Mouse (Mus musculus): ENCODE data around the gene Erc1. TPM values are rescaled to one million over a fixed set of nuclear protein-coding genes. Genes with fewer than 3 reads are reported as not detected.

Erc1 gene
- polyA plus RNA-seq, 1 experiment from 2014 or later, result 41.4 TPM

GRCm38 (mm10) chr6:119796291-119796690 is 51.7 kb downstream of the Erc1 start:
- Histone ChIP-seq H3K27me3 (no peaks in the 10 kb centered on the region), H3K27ac (no peak overlapping the region), H3K36me3 (peaks cover 9% of the 10 kb centered on the region), H3K4me1 (no peaks in the 10 kb centered on the region), H3K4me3 (no peak overlapping the region), H3K9me3 (replicated peaks) (no peaks in the 10 kb centered on the region), H3K9ac (no peak overlapping the region), H3K4me2 (replicated peaks) (no peak overlapping the region)
- no peak for ATAC-seq (ENCODE audit: low FRiP score)
- 96% methylated on average over 5 of the region's 5 CpGs for WGBS

- no peak for ATAC-seq (ENCODE audit: low FRiP score)
- 55% methylated on average over 2 of the region's 2 CpGs for WGBS
Observed at GRCm38 (mm10) chr6:119792562-119792961, 55.4 kb downstream of the Erc1 start.

GRCm38 (mm10) chr6:119782416-119782815 is 65.6 kb downstream of the Erc1 start:
- H3K4me2 ChIP-seq (replicated peaks), result no peak overlapping the region
- H3K27ac ChIP-seq, result no peak overlapping the region
- peaks cover 6% of the 10 kb centered on the region; the same call in 1 of the 2 replicates for H3K36me3 ChIP-seq
- 89% methylated on average over 2 of the region's 2 CpGs for WGBS
- H3K4me3 ChIP-seq, result no peak overlapping the region
- no peaks in the 10 kb centered on the region for H3K27me3 ChIP-seq
- H3K4me1 ChIP-seq, result no peaks in the 10 kb centered on the region
- no peak overlapping the region for H3K9ac ChIP-seq
- ATAC-seq (ENCODE audit: low FRiP score), result no peak
- no peaks in the 10 kb centered on the region for H3K9me3 ChIP-seq (replicated peaks)

More at GRCm38 (mm10) chr6:119792562-119792961, 55.4 kb downstream of the Erc1 start:
- Histone ChIP-seq H3K4me2 (replicated peaks) (no peak overlapping the region), H3K4me1 (no peaks in the 10 kb centered on the region), H3K9me3 (replicated peaks) (no peaks in the 10 kb centered on the region), H3K36me3 (peaks cover 9% of the 10 kb centered on the region), H3K27me3 (no peaks in the 10 kb centered on the region), H3K4me3 (no peak overlapping the region), H3K9ac (no peak overlapping the region), H3K27ac (no peak overlapping the region)

- 81% methylated on average over 3 of the region's 3 CpGs for WGBS
- Histone ChIP-seq H3K36me3 (peaks cover 6% of the 10 kb centered on the region; the same call in 1 of the 2 replicates), H3K27ac (no peak overlapping the region), H3K4me2 (replicated peaks) (no peak overlapping the region), H3K9me3 (replicated peaks) (no peaks in the 10 kb centered on the region), H3K9ac (no peak overlapping the region), H3K4me1 (no peaks in the 10 kb centered on the region), H3K4me3 (no peak overlapping the region), H3K27me3 (no peaks in the 10 kb centered on the region)
- no peak for ATAC-seq (ENCODE audit: low FRiP score)
Observed at GRCm38 (mm10) chr6:119781109-119781508, 66.9 kb downstream of the Erc1 start.

GRCm38 (mm10) chr6:119768778-119769177 is 79.2 kb downstream of the Erc1 start:
- no peaks in the 10 kb centered on the region for H3K4me1 ChIP-seq
- no peaks in the 10 kb centered on the region for H3K9me3 ChIP-seq (replicated peaks)
- H3K36me3 ChIP-seq, result no peaks in the 10 kb centered on the region
- H3K4me3 ChIP-seq, result no peak overlapping the region
- H3K9ac ChIP-seq, result no peak overlapping the region
- no peak overlapping the region for H3K27ac ChIP-seq
- no peaks in the 10 kb centered on the region for H3K27me3 ChIP-seq
- WGBS, result 85% methylated on average over 1 of the region's 1 CpGs
- no peak overlapping the region for H3K4me2 ChIP-seq (replicated peaks)
- no peak for ATAC-seq (ENCODE audit: low FRiP score)

- 94% methylated on average over 3 of the region's 3 CpGs for WGBS
- Histone ChIP-seq H3K4me1 (no peaks in the 10 kb centered on the region), H3K36me3 (peaks cover 6% of the 10 kb centered on the region; the same call in 1 of the 2 replicates), H3K9me3 (replicated peaks) (no peaks in the 10 kb centered on the region), H3K27me3 (no peaks in the 10 kb centered on the region), H3K27ac (no peak overlapping the region), H3K4me2 (replicated peaks) (no peak overlapping the region), H3K4me3 (no peak overlapping the region), H3K9ac (no peak overlapping the region)
- ATAC-seq (ENCODE audit: low FRiP score), result no peak
Observed at GRCm38 (mm10) chr6:119764355-119764754, 83.6 kb downstream of the Erc1 start.

GRCm38 (mm10) chr6:119759866-119760265 is 88.1 kb downstream of the Erc1 start:
- H3K4me1 ChIP-seq, result no peaks in the 10 kb centered on the region
- peaks cover 6% of the 10 kb centered on the region; the same call in 1 of the 2 replicates for H3K36me3 ChIP-seq
- 80% methylated on average over 3 of the region's 3 CpGs for WGBS
- H3K27ac ChIP-seq, result no peak overlapping the region
- H3K27me3 ChIP-seq, result no peaks in the 10 kb centered on the region
- no peak overlapping the region for H3K4me2 ChIP-seq (replicated peaks)
- H3K9ac ChIP-seq, result no peak overlapping the region
- ATAC-seq (ENCODE audit: low FRiP score), result no peak
- no peak overlapping the region for H3K4me3 ChIP-seq
- no peaks in the 10 kb centered on the region for H3K9me3 ChIP-seq (replicated peaks)

- ATAC-seq (ENCODE audit: low FRiP score), result no peak
- no peaks in the 10 kb centered on the region for H3K4me1 ChIP-seq
Observed at GRCm38 (mm10) chr6:119758490-119758889, 89.5 kb downstream of the Erc1 start.

GRCm38 (mm10) chr6:119757796-119758195 is 90.2 kb downstream of the Erc1 start:
- no peak for ATAC-seq (ENCODE audit: low FRiP score)
- WGBS, result 77% methylated on average over 5 of the region's 5 CpGs
- no peak overlapping the region for H3K27ac ChIP-seq
- no peak overlapping the region for H3K4me3 ChIP-seq
- H3K9ac ChIP-seq, result no peak overlapping the region
- H3K4me2 ChIP-seq (replicated peaks), result no peak overlapping the region
- H3K36me3 ChIP-seq, result peaks cover 9% of the 10 kb centered on the region; the same call in 1 of the 2 replicates
- H3K9me3 ChIP-seq (replicated peaks), result no peaks in the 10 kb centered on the region
- H3K27me3 ChIP-seq, result no peaks in the 10 kb centered on the region
- H3K4me1 ChIP-seq, result no peaks in the 10 kb centered on the region

More at GRCm38 (mm10) chr6:119758490-119758889, 89.5 kb downstream of the Erc1 start:
- H3K27me3 ChIP-seq, result no peaks in the 10 kb centered on the region
- H3K9me3 ChIP-seq (replicated peaks), result no peaks in the 10 kb centered on the region
- H3K36me3 ChIP-seq, result peaks cover 6% of the 10 kb centered on the region; the same call in 1 of the 2 replicates
- no peak overlapping the region for H3K27ac ChIP-seq
- H3K4me3 ChIP-seq, result no peak overlapping the region
- no peak overlapping the region for H3K4me2 ChIP-seq (replicated peaks)
- no peak overlapping the region for H3K9ac ChIP-seq
- WGBS, result 86% methylated on average over 2 of the region's 2 CpGs

GRCm38 (mm10) chr6:119755866-119756265 is 92.1 kb downstream of the Erc1 start:
- Histone ChIP-seq H3K9ac (no peak overlapping the region), H3K36me3 (peaks cover 13% of the 10 kb centered on the region), H3K4me2 (replicated peaks) (no peak overlapping the region), H3K4me1 (no peaks in the 10 kb centered on the region), H3K27me3 (no peaks in the 10 kb centered on the region), H3K4me3 (no peak overlapping the region), H3K9me3 (replicated peaks) (no peaks in the 10 kb centered on the region), H3K27ac (no peak overlapping the region)
- ATAC-seq (ENCODE audit: low FRiP score), result no peak
- whole genome bisulfite sequencing, result 83% methylated on average over 3 of the region's 3 CpGs

- no peak overlapping the region for H3K4me3 ChIP-seq
- H3K27me3 ChIP-seq, result no peaks in the 10 kb centered on the region
- H3K9ac ChIP-seq, result no peak overlapping the region
- 90% methylated on average over 7 of the region's 7 CpGs for WGBS
- H3K4me2 ChIP-seq (replicated peaks), result no peak overlapping the region
- H3K4me1 ChIP-seq, result no peaks in the 10 kb centered on the region
- peaks cover 24% of the 10 kb centered on the region for H3K36me3 ChIP-seq
- no peaks in the 10 kb centered on the region for H3K9me3 ChIP-seq (replicated peaks)
- no peak overlapping the region for H3K27ac ChIP-seq
- no peak for ATAC-seq (ENCODE audit: low FRiP score)
Observed at GRCm38 (mm10) chr6:119749093-119749635, 98.8 kb downstream of the Erc1 start.

- ATAC-seq (ENCODE audit: low FRiP score), result no peak
- H3K4me3 ChIP-seq, result no peak overlapping the region
- no peaks in the 10 kb centered on the region for H3K9me3 ChIP-seq (replicated peaks)
- H3K4me1 ChIP-seq, result no peaks in the 10 kb centered on the region
- no peaks in the 10 kb centered on the region for H3K27me3 ChIP-seq
- WGBS, result 94% methylated on average over 2 of the region's 2 CpGs
- no peak overlapping the region for H3K9ac ChIP-seq
- no peak overlapping the region for H3K4me2 ChIP-seq (replicated peaks)
- H3K36me3 ChIP-seq, result peaks cover 9% of the 10 kb centered on the region
- H3K27ac ChIP-seq, result no peak overlapping the region
Observed at GRCm38 (mm10) chr6:119741861-119742260, 106.1 kb downstream of the Erc1 start.

- Histone ChIP-seq H3K9me3 (replicated peaks) (no peaks in the 10 kb centered on the region), H3K4me2 (replicated peaks) (no peak overlapping the region), H3K27ac (no peak overlapping the region), H3K36me3 (peaks cover 9% of the 10 kb centered on the region), H3K27me3 (no peaks in the 10 kb centered on the region), H3K9ac (no peak overlapping the region), H3K4me1 (no peaks in the 10 kb centered on the region), H3K4me3 (no peak overlapping the region)
- 89% methylated on average over 3 of the region's 3 CpGs for WGBS
- ATAC-seq (ENCODE audit: low FRiP score), result no peak
Observed at GRCm38 (mm10) chr6:119740541-119740940, 107.4 kb downstream of the Erc1 start.

Data from hindbrain, embryonic 12.5 days (tissue).